Mouse (Mus musculus) lung, postnatal 0 days (tissue): ENCODE data around the gene Grin3a.

Source experiments
- CTCF ChIP-seq: IDR thresholded peaks from 2 replicates; pipeline ENCODE4 v1.5.1; 2016; ENCODE audit warnings: antibody characterized with exemption, mild to moderate bottlenecking
- EP300 ChIP-seq: IDR thresholded peaks from 2 replicates; pipeline ENCODE4 v1.6.1; 2016; ENCODE audit warnings: antibody characterized with exemption, mild to moderate bottlenecking, control low read depth

DNA sequence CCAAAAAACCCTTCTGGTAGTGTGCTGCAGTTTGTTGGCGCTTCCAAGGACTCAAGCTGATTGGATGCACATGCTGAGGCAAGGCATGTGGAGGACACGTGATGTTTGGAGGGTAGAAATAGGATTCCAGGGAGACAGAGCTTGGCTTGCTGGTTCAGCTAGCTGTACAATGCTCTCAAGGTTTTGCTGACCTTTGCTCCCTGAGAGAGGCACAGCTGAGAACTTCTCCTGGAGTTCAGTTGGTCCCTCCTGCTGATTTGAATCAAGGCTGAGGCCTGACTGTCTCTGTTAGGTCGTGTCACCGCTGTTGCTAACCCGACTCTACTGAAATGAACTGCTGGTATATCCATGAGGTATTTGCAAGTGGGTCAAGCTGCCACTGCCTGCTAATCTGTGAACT lies 216.6 kb downstream of the Grin3a start:
- TF ChIP-seq CTCF (no peak), EP300 (no peak)
